Mouse (Mus musculus) ES-Bruce4 (cell line): ENCODE data around the gene Thsd7b.

Experiments used
- CTCF ChIP-seq: IDR thresholded peaks from one replicate; pipeline ENCODE4 v1.8.1; 2011; ENCODE audit warnings: low read depth, low read length
- EP300 ChIP-seq: IDR thresholded peaks from 2 replicates; pipeline ENCODE4 v1.6.1; 2011; ENCODE audit warnings: low read depth, low read length; ENCODE audit not compliant: insufficient read depth

DNA sequence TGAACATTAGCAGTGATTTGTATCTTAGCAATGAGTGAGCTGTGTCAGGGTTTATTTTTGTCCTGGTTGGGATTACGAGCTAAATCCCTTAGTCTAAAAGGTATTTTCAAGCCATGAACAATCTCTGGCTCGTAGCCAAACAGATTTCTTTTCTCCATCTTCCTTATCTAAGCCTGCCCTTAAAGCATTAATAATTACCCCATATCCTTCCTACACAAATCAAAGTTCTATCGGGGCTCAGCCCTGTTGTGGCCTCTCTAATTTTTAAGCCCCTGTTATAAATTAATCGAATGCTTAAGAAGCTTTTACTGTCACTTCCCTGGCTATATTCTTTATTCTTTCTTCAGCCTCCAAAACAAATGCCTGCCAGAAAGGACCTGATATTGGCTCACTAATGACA is 506.4 kb downstream of the Thsd7b start:
- TF ChIP-seq CTCF (no peak), EP300 (no peak)
